Mouse (Mus musculus) layer of hippocampus, postnatal 36 days (tissue): ENCODE data around the gene Rnf215. TPM values are rescaled to one million over a fixed set of nuclear protein-coding genes. Genes with fewer than 3 reads are reported as not detected.
A peak's percentile ranks its signal among the peaks of the same experiment; 100 is the strongest.
"Not testable (repeated sequence)": the region's sequence is repeated elsewhere in the genome, so short reads cannot be mapped to it uniquely, and the experiment has no call there.

Source experiments
- DNase-seq, 2 experiments: peaks; one replicate each; pipeline ENCODE4 v3.0.0; 2022
- total RNA-seq, 2 experiments: library from RNA; stranded (reverse); gene quantifications; 2 replicates each; pipeline ENCODE4 v1.2.3; 2021

Gene Rnf215
- 10 to 100 TPM; 32.4 to 35.7 TPM for total RNA-seq

DNA sequence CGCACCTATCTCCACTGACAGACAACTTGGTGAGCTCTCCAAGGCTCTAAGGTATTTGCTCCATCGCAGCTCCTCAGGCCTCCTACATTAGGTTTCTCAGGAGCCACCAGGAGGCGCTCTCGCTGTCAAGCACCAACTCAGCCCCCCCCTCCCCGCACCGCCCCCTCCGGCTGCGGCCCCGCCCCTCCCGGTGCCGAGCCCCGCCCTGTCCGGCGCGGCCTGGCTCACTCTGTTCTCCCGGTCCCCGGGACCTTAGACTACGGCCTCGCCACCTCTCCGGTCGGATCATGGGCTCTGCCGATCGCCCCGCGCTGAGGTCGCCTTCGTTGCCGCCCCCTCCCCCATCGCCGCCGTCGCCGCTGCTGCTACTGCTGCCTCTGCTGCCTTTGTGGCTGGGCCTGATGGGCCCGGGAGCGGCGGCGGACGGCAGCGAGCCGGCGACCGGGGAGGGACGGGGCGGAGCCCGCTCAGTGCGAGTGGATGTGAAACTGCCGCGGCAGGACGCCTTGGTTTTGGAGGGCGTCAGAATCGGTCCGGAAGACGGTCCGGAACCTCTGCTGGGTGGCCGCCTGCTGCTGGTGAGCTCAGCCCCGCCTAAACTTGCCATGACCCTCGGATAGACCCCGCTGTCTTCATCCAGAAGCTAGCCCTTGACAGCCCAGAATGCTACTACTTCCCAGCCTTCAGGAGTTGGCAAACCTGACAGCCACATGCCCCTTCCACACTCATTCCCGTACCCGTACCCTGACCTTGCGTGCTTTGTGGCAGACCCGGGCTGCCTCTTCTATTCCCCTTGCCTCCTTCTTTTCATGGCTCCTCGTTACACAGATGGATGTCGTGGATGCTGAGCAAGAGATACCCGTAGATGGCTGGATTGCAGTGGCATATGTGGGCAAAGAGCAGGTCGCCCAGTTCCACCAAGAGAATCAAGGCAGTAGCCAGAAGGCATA is at the start of gene Rnf215:
Gene Rnf215 (plus strand): TSS at position 217 of the 950 bp plus-strand sequence.
- DNase-seq: peak; percentile 84 to 85

GRCm38 (mm10) chr11:4086246-4086645 is 48.8 kb upstream of the Rnf215 start:
- no peak for DNase-seq

DNA sequence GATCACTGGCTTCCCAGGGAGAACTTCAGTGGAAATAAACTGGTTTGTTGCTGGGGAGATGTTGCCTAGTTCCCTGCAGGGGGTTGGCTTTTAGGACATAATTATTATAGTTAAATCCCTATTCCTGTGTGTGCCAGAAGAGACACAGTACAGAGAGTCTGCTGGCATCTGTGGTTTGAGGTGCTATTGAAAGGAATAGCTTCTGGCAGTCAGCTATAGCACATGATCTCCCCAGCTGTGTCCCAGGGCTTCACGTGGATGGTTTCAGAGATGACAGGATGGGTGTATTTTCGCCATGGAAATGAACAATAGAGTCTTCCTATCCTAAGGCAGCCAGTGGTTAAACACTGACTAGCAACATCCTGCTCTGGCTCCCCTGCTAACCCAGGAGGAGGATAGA is 47.7 kb upstream of the Rnf215 start:
- DNase-seq: peak; percentile 38 to 53

GRCm38 (mm10) chr11:4093459-4094377 is 41.3 kb upstream of the Rnf215 start:
- DNase-seq: no peak

DNA sequence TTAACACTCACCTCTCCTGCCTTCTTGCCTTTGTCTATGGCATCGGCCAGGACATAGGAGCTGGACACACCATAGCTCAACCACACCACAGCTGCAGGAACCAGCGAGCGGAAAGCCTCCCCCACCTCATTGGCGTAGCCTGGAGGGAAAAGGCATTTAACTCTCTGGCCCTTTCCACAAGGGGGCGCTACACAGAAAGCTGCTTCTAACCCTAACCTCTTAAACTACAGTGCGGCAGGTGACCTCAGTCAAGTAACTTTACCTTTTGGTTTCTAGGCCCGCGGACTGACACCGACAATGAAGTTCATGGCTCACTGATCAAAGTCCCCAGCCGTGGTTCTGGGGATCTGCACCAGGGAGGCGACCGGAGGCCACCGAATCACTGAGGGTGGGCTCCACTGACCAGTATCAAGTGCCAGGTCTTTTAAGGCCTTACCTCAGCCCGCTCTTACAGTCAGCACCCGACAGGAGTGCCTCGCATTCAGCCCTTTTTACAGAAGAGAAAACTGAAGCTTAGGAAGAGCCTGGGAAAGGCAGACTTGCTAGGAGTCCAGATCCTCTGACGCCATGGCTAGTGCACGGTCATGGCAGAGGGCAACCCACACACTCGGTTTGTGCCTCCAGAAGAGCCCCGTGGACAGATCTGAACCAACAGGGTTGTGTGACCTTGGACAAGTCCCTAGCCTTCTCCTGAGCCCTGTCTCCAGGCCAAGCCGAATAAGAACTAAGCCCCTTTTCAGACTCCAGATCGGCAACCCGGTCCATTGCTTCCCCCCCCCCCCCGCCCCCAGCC is 40.4 kb upstream of the Rnf215 start:
- peak; percentile 71 to 82 for DNase-seq

GRCm38 (mm10) chr11:4095171-4096053 is 39.6 kb upstream of the Rnf215 start, which contains the start of gene Mtfp1:
Mtfp1 (minus strand) TSS chr11:4095445.
- peak; percentile 61 to 65 for DNase-seq

DNA sequence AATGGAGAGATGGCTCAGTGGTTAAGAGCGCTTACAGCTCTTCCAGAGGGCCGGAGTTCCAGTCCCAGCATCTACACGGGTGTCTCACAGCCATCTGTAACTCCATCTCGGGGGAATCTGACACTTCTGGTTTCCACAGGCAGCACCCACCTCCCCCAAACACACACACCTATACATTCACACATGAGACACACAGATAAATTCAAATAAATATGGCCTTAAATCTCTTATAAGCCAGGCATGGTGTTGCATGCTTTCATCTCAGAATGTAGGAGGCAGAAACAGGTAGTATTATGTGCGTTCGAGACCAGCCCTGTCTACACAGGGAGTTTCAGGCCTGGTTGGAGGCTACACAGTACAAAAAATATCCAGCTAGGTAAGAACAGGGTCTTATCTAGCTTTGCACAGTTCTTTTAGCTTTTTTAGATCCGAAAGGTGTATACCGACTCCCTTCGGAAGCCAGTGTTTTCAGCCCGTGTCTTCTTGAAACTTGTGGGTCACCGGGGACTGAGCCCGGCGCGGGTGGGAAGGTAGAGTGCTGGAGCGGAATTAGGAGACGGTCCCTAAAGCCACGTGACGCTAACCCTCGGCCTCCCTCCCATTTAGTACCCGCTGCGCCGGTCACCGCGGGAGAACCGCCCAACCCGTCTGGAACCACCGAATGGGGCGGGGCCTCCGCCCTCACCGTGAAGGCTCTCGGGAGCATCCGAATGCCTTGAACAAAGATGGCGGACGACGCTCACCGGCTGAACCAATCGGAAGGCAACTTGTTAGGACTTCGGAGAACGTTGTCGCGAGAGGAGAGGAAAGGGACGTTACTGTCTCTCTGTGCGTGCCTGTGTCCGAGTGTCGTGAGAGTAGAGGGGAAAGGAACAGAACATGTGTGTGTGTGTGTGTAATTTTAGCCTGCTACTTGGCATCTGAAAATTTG is 38.7 kb upstream of the Rnf215 start:
- peak; percentile 98 to 99 for DNase-seq

GRCm38 (mm10) chr11:4097091-4097621 is 37.8 kb upstream of the Rnf215 start:
- no peak for DNase-seq

- no peak for DNase-seq
Measured at GRCm38 (mm10) chr11:4098120-4098519, 36.9 kb upstream of the Rnf215 start.

GRCm38 (mm10) chr11:4098816-4099215 is 36.2 kb upstream of the Rnf215 start:
- DNase-seq: no peak

- DNase-seq: no peak
Measured at GRCm38 (mm10) chr11:4099447-4099846, 35.6 kb upstream of the Rnf215 start.

DNA sequence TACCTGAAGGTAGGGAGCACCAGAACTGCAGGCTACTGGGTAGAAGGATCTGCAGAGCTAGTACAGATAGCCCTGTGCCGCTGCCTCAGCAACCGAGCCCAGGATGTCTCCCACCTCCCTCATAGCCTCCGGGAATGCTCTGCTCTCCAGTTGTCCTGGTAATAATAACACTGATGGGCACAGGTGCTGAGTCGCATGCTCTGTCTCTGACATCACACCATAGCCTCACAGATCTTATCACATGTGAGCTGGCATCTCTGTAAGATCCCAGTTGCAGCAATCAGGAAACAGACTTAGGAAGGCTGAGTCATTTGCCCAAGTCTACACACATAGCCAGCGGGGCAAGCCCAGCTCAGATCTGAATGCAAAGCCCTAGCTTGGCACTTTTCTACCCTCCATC is 33.2 kb upstream of the Rnf215 start:
- no peak for DNase-seq

DNA sequence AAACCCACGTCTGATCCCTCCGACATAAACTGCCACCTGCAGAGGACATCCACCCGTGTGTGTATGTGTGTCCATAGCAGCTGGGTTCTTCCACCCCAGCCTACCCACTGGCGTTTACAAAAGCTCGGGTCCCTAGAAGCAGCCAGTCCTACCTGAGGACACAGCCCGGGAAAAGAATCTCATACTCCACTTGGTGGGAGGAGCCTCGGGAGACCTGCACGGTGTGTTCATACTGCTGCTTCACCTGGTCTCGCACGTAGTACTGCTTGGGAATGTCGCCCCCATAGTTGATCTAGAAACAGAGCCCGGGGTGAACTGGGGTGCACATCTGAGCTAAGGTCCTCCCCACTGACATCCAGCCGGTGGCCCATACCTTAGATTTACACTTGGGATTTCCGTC is 31.5 kb upstream of the Rnf215 start:
- no peak for DNase-seq

- DNase-seq: no peak
Measured at GRCm38 (mm10) chr11:4104989-4105388, 30.0 kb upstream of the Rnf215 start.

DNA sequence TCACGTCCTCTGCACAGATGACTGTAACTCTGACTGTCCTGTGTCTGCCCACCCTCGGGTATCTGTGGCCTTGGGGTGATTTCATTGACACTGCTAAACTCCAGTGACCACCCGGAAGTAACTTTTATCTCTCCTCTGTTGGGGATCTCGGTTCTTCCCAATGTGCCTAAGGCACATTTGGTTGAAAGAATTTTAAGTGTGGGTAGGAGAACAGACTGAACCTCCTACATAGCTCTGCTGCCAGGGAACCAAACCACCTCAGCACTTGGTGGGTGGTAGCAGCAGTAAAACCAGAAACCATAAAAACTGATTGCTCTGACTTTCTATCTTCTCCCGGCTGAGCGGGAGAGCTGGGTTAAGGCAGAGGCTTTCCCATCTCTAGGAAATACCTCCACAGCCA is 29.6 kb upstream of the Rnf215 start:
- DNase-seq: peak in 1 of 2 experiments; percentile 41

DNA sequence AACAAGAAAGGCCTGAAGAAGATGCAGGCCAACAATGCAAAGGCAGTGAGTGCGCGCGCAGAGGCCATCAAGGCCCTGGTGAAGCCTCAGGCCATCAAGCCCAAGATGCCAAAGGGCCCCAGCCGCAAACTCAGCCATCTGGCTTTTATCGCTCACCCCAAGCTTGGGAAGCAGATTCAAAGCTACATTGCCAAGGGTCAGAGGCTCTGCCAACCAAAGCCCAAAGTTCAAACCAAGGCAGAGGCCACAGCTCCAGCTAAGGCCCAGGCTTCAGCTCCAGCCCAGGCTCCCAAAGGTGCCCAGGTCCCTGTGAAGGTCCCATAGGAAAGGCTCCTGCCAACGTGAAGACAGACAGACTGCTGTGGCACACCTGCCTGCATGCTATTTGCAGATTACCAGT is 27.1 kb upstream of the Rnf215 start:
- DNase-seq: not testable (repeated sequence)

DNA sequence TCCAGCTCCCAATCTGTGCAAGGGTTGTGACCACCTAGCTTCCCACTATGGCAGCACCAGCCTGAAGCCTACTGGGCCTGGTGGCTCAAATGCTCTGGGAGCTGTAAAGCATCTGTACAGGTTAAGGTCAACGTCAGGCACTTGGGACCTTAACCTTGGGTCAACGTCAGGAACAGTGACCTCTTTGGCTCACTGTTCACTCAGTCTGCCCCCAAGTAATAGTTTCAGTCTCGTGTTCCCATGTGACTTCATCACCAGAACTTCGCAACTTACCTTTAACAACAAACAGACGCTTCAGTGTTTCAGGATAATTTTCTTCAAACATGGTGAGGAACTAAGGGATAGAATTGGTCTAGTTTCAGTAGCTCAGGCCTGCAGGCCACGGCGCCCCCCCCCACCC is 26.3 kb upstream of the Rnf215 start:
- no peak for DNase-seq

GRCm38 (mm10) chr11:4112033-4112432 is 23.0 kb upstream of the Rnf215 start:
- no peak for DNase-seq

GRCm38 (mm10) chr11:4112861-4113260 is 22.1 kb upstream of the Rnf215 start:
- DNase-seq: no peak

- no peak for DNase-seq
Measured at GRCm38 (mm10) chr11:4113496-4113895, 21.5 kb upstream of the Rnf215 start.
